Mouse (Mus musculus): ENCODE results near the gene Bicc1.
"Not testable (repeated sequence)": the region's sequence is repeated elsewhere in the genome, so short reads cannot be mapped to it uniquely, and the experiment has no call there.

Gene Bicc1

DNA sequence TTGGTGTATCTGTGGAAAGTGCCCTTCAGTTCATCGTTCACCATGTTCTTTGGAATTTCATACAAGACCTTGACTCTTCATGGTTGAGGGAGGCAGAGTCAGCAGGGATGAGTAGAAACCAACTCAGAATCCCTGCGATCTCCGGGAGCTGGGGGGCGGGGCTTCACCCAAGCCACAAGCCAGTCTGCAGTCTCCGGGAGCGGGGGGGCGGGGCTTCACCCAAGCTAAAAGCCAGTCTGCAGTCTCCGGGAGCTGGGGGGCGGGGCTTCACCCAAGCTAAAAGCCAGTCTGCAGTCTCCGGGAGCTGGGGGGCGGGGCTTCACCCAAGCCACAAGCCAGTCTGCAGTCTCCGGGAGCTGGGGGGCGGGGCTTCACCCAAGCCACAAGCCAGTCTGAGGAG is 213.4 kb downstream of the Bicc1 start:
- in situ Hi-C loops (cut with MboI), result not testable (repeated sequence)

DNA sequence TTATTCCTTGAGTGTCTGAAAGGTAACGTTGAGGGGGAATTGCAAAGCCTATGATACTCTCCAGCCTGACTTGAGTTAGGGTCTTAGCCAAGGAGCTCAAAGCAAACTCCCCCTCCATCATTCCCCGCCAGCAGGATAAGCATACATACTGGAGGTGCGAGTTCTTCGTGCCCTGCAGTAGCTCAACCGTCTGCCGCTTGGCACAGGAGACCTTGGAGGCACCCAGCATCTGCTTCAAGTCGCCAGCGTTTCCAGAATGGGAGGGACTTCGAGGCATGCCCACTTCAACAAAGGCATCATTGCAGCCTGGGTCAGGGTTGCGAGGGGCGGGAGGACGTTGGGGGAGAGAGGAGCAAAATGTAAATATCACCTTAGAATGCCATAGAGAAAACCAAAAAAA is 214.4 kb downstream of the Bicc1 start:
- in situ Hi-C loops (cut with MboI), result no loop called here

DNA sequence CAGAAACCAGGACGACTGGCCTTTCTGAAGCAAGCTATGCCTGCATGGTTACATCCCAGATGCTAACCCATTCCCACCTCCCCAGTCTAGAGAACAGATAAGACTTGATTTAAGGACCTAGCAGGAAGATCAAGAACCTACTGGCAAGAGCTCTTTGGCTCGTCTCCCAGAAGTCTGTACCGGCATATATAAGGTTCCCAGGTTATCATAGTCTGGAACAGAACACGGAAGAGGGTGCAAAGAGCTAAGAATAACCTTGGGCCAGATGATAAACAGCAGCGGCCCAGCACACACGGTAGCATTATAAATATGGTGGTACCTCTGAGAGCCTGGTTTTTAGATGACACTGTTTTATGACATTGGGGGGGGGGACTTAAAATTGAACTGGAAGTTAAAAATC is 217.9 kb downstream of the Bicc1 start:
- in situ Hi-C loops (cut with MboI), result no loop called here

DNA sequence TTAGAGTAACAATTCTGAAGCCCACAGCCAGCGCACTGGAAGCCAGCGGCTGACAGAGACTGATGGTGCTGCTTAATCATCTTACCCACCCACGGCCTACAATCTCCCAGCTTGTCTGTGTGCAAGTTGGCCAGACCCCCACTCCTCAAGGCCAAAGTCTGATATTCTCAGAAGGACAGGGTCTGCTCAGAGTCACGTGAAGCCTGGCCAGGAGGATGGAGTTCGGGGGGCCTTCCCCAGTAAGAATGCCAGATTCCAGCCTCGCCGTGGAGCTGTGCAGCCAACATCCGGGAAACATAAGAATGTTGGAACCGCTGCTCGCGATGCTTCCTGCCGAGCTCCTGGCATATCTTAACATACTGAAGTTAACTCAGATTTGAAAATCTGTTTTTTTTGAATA is 219.7 kb downstream of the Bicc1 start:
- in situ Hi-C loops (cut with MboI), result no loop called here

GRCm38 (mm10) chr10:70937450-70937849 is 222.1 kb downstream of the Bicc1 start:
- in situ Hi-C loops (cut with MboI), result no loop called here

DNA sequence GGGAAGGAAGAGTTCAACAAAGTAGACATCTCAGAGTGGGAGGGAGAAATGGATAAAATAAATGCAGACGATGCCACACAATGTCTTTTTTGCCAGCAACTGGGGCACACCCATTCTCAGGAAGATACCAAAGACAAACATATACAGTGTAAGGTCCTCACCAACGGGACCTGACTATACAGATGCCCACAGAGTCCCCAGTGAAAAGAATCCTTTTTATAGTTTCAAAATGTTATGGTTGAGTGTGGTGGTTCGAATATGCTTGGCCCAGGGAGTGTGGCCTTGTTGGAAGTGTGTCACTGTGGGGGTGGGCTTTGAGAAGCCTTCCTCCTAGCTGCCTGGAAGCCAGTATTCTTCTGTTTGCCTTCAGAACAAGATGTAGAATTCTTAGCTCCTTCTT is 223.5 kb downstream of the Bicc1 start:
- in situ Hi-C loops (cut with MboI), result no loop called here

DNA sequence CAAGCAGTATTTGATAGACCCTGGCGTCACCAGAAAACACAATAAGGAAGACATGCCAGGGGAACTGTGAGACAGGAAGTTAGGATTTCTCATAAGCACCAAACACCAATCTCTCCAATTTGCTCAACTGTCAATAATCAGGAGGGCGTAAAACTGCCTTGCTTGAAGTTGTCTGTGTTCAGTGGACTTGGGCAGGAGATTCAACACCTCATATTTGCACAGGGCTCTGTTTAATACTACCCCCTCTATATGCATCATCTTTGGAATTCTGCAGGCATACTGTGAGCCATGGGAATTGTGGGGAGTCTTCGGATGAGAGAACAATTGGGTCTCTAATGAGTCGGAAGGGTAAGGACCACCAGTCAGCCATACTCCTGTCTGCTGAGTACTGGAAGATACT is 233.4 kb downstream of the Bicc1 start:
- in situ Hi-C loops (cut with MboI), result no loop called here

GRCm38 (mm10) chr10:70924348-70924747 is 235.2 kb downstream of the Bicc1 start:
- in situ Hi-C loops (cut with MboI), result no loop called here

GRCm38 (mm10) chr10:70923936-70924335 is 235.6 kb downstream of the Bicc1 start:
- in situ Hi-C loops (cut with MboI), result no loop called here

DNA sequence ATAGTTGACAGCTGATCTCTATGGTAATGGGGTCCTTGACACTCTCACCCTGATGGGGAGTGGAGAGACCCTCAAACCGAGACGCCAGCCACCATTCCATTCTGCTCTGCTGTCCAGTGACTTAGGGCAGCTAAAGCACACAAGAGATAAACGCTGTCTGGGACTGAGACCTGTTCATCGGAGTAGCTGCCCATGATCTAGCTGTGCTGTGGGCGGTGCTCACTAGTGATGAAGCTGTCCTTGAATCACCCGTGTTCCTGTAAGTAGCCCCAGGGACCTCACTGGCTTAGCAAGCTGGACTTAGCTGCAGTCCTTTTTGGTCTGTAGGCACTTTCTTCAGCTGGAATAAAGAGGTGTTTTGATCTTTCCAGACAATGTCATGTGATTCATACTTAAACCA is 238.0 kb downstream of the Bicc1 start:
- in situ Hi-C loops (cut with MboI), result no loop called here

- in situ Hi-C loops (cut with MboI), result no loop called here
These were observed 239.6 kb downstream of the Bicc1 start for GRCm38 (mm10) chr10:70919851-70920250.

- in situ Hi-C loops (cut with MboI), result no loop called here
These were observed 240.4 kb downstream of the Bicc1 start for GRCm38 (mm10) chr10:70919031-70919663.

DNA sequence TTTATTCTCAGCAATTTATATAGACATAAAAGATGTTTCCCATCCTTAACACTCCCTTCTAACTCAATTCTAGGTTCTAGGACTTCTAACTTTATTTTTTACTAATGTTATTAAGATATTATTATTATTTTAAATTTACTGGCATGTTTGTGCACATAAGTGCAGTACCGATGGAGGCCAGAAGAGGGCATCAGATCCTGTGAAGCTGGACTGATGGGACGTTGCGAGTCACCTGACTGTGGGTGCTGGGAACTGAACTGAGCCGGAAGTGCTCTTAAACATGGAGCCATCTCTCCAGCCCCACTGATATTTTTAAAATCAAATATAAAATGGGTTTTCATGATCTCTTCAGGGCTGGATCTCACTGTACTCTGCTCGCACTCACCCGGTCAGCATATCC is 242.8 kb downstream of the Bicc1 start:
- in situ Hi-C loops (cut with MboI), result no loop called here

GRCm38 (mm10) chr10:70915096-70915495 is 244.4 kb downstream of the Bicc1 start:
- in situ Hi-C loops (cut with MboI), result no loop called here

DNA sequence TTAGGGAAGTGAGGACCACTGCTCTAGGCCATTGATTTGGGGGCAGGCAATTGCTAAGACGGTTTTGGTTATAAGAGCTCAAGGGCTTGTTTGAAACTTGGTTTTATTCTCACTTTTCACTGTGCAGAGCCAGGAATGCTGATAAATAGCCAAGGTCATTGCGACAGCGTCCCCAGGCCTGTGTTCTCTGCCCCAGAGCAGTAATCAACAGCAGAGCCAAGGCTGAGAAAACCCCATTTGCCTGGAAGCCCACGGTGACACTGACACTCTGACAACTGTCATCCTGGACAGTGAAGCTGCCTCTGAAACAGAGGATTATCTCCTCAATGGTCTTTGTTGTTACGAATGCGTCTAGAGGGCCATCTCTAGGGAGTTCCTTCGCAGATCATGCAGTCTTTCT is 255.6 kb downstream of the Bicc1 start:
- in situ Hi-C loops (cut with MboI), result no loop called here

DNA sequence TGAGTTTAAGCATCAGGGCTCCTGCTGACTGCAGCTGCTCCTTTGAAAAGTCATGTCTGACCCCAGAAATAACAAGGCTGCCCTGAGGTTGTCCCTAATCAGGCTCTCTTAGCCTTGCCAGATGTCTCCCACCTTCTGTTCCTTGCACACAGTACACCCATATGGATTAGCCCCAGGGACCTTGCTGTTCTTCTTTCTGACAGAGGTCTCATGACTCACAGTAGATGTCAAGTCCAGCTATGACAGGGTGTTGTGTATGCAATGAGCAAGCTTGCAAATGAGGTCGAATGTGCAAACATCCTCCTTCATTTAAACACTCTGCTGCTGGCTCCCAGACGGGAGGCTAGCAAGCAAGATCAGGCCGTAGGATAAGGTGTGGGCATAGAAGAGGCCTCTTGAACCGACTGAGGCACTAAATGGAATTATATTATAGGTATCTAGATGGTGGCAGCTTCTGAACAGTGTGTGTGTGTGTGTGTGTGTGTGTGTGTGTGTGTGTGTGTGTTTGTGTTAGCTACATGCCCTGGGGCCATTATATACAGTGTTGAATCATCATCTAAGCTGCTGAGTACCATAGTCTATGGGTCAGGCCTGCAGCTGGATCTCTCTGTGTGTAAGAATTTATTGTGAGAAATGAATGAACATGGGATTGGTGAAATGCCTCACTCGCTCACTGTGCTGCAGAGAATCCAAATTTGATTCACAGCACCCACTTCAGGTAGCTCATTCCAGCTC is 256.6 kb downstream of the Bicc1 start:
- in situ Hi-C loops (cut with MboI), result no loop called here

GRCm38 (mm10) chr10:70901193-70901875 is 258.2 kb downstream of the Bicc1 start:
- in situ Hi-C loops (cut with MboI), result no loop called here

DNA sequence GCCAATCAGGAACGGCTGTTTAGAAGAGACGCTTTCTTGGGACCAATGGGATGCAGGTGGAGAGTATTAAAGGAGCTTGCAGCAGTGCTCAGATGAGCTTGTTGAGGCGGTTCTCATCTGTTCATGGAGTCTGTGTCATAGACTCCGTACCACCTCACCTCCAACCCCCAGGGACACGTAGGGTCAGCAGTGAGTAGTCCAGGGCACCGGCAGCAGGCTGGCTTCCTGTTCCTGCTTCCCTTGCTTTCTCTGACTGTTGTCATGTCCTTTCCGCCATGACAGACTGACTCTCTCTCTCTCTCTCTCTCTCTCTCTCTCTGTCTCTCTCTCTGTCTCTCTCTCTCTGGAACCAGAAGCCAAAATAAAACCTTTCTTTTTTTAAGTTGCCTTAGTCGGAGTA is 263.6 kb downstream of the Bicc1 start:
- in situ Hi-C loops (cut with MboI), result no loop called here

DNA sequence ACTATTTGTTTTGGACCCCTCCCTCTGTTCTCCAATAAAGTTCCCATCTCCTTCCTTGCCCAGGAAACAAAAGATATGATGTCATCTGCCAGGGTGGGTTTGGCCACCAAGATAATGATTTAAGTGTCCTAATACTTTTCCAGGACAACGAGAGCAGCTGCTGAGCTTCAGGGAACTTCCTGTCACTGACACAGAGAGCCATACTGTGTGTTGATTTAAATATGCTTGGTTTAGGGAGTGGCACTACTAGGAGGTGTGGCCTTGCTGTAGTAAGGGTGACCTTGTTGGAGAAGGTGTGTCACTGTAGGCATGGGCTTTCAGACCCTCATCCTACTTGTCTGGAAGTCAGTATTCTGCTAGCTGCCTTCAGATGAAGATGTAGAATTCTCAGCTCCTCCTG is 281.5 kb downstream of the Bicc1 start:
- in situ Hi-C loops (cut with MboI), result no loop called here

DNA sequence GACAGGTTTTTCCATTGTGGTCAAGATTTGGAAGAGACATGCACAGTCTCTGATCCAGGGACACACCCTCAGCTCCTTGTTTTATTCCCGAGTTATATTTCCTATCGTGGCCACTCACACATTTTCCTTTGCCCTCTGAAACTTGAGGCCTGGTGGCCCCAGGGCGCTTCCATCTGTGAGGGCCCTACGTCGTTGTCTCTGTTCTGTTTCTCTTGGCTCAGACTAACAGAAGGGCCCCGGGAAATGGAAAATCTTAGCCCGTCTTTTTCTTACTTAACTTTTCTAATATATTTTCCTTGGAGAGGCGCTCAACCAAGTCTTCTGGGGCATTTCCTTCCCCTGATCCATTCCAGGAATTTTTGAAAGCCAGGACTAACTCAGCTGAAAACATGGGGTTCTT is 281.9 kb downstream of the Bicc1 start:
- in situ Hi-C loops (cut with MboI), result no loop called here

GRCm38 (mm10) chr10:70876522-70876921 is 283.0 kb downstream of the Bicc1 start:
- in situ Hi-C loops (cut with MboI), result no loop called here

- in situ Hi-C loops (cut with MboI), result no loop called here
These were observed 283.4 kb downstream of the Bicc1 start for GRCm38 (mm10) chr10:70876119-70876518.

GRCm38 (mm10) chr10:70874994-70875538 is 284.4 kb downstream of the Bicc1 start:
- in situ Hi-C loops (cut with MboI), result no loop called here
